Mouse (Mus musculus) myocyte (in vitro differentiated cells): ENCODE data around the gene Prdm5. TPM values are rescaled to one million over a fixed set of nuclear protein-coding genes. Genes with fewer than 3 reads are reported as not detected.

Source experiments
- H3K27me3 ChIP-seq: one replicate; pipeline ENCODE4 v1.6.1; 2011; ENCODE audit not compliant: control insufficient read depth, insufficient read depth, insufficient read length
- H3K36me3 ChIP-seq: one replicate; pipeline ENCODE4 v1.6.1; 2011; ENCODE audit not compliant: control insufficient read depth, insufficient read depth
- H3K4me2 ChIP-seq: one replicate; pipeline ENCODE4 v1.6.1; 2011; ENCODE audit warnings: low read depth, control low read depth
- H3K4me3 ChIP-seq: one replicate; pipeline ENCODE4 v1.5.1; 2011; ENCODE audit warnings: mild to moderate bottlenecking, control low read depth, moderate library complexity
- H3K79me2 ChIP-seq: one replicate; pipeline ENCODE4 v1.6.1; 2011; ENCODE audit not compliant: control insufficient read depth, insufficient read depth
- H3ac ChIP-seq: one replicate; pipeline ENCODE4 v1.6.1; 2011; ENCODE audit not compliant: control insufficient read depth, insufficient read length
- CEBPB ChIP-seq: IDR thresholded peaks from 2 replicates; pipeline ENCODE4 v1.6.1; 2011; ENCODE audit warnings: mild to moderate bottlenecking, moderate library complexity; ENCODE audit not compliant: poor library complexity, insufficient read depth, severe bottlenecking
- E2F4 ChIP-seq: IDR thresholded peaks from one replicate; pipeline ENCODE4 v1.6.1; 2011; ENCODE audit warnings: mild to moderate bottlenecking, control low read depth, moderate library complexity; ENCODE audit not compliant: insufficient read depth
- MAX ChIP-seq: IDR thresholded peaks from one replicate; pipeline ENCODE4 v1.6.1; 2011; ENCODE audit warnings: low read depth, mild to moderate bottlenecking, control low read depth
- MYOD1 ChIP-seq, 3 experiments: IDR thresholded peaks; one replicate each; pipeline ENCODE4 v1.6.1; 2011; ENCODE audit warnings: control low read depth in 2 of 3, low read depth in 2 of 3, mild to moderate bottlenecking in 2 of 3, moderate library complexity in 1 of 3; ENCODE audit not compliant: insufficient read length in 2 of 3, control insufficient read depth in 1 of 3
- MYOG ChIP-seq, 3 experiments: IDR thresholded peaks; one replicate each; pipeline ENCODE4 v1.6.1; 2011; ENCODE audit warnings: control low read depth in 2 of 3, low read depth in 2 of 3, mild to moderate bottlenecking in 2 of 3; ENCODE audit not compliant: insufficient read length in 2 of 3, control insufficient read depth in 1 of 3, insufficient read depth in 1 of 3
- POLR2A ChIP-seq: IDR thresholded peaks from one replicate; pipeline ENCODE4 v1.6.1; 2011; ENCODE audit warnings: low read depth, mild to moderate bottlenecking, control low read depth, moderate library complexity; ENCODE audit not compliant: insufficient read length
- POLR2AphosphoS2 ChIP-seq: IDR thresholded peaks from one replicate; pipeline ENCODE4 v1.6.1; 2011; ENCODE audit warnings: low read depth, control low read depth; ENCODE audit not compliant: insufficient read length
- REST ChIP-seq: IDR thresholded peaks from one replicate; pipeline ENCODE4 v1.6.1; 2011; ENCODE audit warnings: mild to moderate bottlenecking, control low read depth, moderate library complexity; ENCODE audit not compliant: insufficient read depth, insufficient read length
- SRF ChIP-seq: IDR thresholded peaks from one replicate; pipeline ENCODE4 v1.6.1; 2011; ENCODE audit warnings: low read depth; ENCODE audit not compliant: control insufficient read depth, insufficient read length
- TCF12 ChIP-seq: IDR thresholded peaks from one replicate; pipeline ENCODE4 v1.6.1; 2011; ENCODE audit warnings: mild to moderate bottlenecking, control low read depth; ENCODE audit not compliant: poor library complexity, insufficient read depth, severe bottlenecking
- TCF3 ChIP-seq: IDR thresholded peaks from one replicate; pipeline ENCODE4 v1.6.1; 2011; ENCODE audit warnings: low read depth, control low read depth; ENCODE audit not compliant: insufficient read length
- USF1 ChIP-seq: IDR thresholded peaks from one replicate; pipeline ENCODE4 v1.6.1; 2011; ENCODE audit warnings: low read depth, mild to moderate bottlenecking, control low read depth, moderate library complexity
- polyA plus RNA-seq: library from polyadenylated mRNA; unstranded; fragments of >200 nt; fragmentation: generic; extraction: Trizol; gene quantifications from one replicate; pipeline ENCODE4 v1.2.1, GENCODE M21; 2012; ENCODE audit warnings: missing spikeins

Gene Prdm5
- polyA plus RNA-seq: 11.5 TPM

DNA sequence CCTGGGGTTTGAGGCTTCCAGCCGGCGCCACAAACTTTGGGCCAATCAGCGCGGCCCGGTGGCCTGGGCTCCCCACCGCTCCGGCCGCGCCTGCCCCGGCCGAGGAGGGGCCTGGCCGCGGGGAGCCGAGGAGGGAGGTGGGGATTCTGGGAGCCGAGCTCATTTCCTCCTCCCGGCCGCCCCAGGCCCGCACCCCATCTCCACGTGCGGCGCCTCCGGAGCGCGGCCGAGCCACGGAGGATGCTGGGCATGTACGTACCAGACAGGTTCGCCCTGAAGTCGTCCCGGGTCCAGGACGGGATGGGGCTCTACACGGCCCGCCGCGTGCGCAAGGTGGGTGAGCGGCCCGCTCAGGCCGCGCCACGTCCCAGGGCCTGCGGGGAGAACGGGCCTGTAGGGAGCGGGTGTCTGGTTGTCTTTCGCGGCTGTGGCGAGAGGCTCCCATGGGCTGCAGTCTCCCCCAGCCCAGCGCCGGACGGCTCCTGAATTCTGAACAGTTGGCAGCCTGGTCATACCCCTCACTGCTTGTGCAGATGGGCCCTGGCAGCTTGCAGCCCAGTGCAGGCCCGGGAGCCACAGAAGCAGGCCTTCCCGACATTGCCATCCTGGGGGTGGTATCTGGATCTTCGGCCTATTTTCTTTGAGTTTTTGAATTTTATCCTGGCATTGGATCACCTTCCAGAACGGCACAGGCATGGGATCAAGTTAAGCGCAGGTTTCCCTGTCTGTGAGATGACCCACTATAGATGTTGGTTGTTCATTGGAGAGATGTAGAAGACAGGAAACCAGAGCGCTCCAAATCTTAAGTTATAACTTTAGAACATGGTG is at the start of gene Prdm5:
Prdm5 (plus strand) TSS at position 128 of the 828 bp plus-strand sequence.
- H3K36me3 ChIP-seq: no peaks in the 10 kb centered on the region
- TF ChIP-seq E2F4: no peak
- no peak for TF ChIP-seq USF1
- no peak for TF ChIP-seq MAX
- TF ChIP-seq MYOD1 (IDR thresholded peaks at IDR 0.05; ENCODE audit: control insufficient read depth in 1 of 3, insufficient read length in 2 of 3, low read depth in 2 of 3): peak in 1 of 3 experiments; percentile 5
- no peak for TF ChIP-seq TCF12
- TF ChIP-seq SRF: no peak
- peak; percentile 73 for TF ChIP-seq POLR2A
- TF ChIP-seq CEBPB: no peak
- peak; percentile 69 for TF ChIP-seq POLR2AphosphoS2
- TF ChIP-seq TCF3: no peak
- no peak for TF ChIP-seq REST
- peak in 1 of 3 experiments; percentile 16 for TF ChIP-seq MYOG (IDR thresholded peaks at IDR 0.05; ENCODE audit: control insufficient read depth in 1 of 3, insufficient read depth in 1 of 3, insufficient read length in 2 of 3, low read depth in 2 of 3)

DNA sequence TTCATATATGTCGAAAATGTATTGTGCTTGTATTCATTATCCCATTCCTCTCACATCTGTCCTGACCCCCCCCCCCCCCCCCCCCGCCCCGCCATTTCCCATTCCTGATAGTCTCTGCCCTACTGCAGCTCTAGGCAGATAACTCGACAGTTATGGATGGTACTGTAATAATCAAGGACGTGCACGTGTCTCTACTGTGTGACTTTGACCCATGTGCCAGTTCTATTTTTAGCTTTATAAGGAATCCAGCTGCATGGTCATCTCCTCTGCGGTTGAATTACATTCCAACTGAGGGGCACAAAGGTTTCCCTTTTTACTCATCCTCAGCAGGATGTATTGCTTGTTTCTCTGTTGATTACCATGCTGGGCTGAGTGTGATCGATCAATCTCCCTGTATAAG is 39.3 kb upstream of the Prdm5 start:
- Histone ChIP-seq H3ac (no peak overlapping the region), H3K4me2 (no peak overlapping the region), H3K79me2 (no peaks in the 10 kb centered on the region), H3K27me3 (no peaks in the 10 kb centered on the region), H3K4me3 (no peak overlapping the region), H3K36me3 (no peaks in the 10 kb centered on the region)
- TF ChIP-seq SRF (no peak), POLR2AphosphoS2 (no peak), TCF12 (no peak), MYOD1 (IDR thresholded peaks at IDR 0.05; ENCODE audit: control insufficient read depth in 1 of 3, insufficient read length in 2 of 3, low read depth in 2 of 3) (no peak), MYOG (IDR thresholded peaks at IDR 0.05; ENCODE audit: control insufficient read depth in 1 of 3, insufficient read depth in 1 of 3, insufficient read length in 2 of 3, low read depth in 2 of 3) (no peak), POLR2A (no peak), REST (no peak), CEBPB (no peak), TCF3 (no peak), E2F4 (no peak), USF1 (no peak), MAX (no peak)

More for the DNA sequence above, at the start of gene Prdm5:
- Histone ChIP-seq H3K4me2 (peak within 1 kb of the TSS; percentile 90), H3K79me2 (peaks cover 38% of the 10 kb centered on the region), H3K27me3 (no peaks in the 10 kb centered on the region), H3ac (peak within 1 kb of the TSS; percentile 35), H3K4me3 (peak within 1 kb of the TSS; percentile 44)

DNA sequence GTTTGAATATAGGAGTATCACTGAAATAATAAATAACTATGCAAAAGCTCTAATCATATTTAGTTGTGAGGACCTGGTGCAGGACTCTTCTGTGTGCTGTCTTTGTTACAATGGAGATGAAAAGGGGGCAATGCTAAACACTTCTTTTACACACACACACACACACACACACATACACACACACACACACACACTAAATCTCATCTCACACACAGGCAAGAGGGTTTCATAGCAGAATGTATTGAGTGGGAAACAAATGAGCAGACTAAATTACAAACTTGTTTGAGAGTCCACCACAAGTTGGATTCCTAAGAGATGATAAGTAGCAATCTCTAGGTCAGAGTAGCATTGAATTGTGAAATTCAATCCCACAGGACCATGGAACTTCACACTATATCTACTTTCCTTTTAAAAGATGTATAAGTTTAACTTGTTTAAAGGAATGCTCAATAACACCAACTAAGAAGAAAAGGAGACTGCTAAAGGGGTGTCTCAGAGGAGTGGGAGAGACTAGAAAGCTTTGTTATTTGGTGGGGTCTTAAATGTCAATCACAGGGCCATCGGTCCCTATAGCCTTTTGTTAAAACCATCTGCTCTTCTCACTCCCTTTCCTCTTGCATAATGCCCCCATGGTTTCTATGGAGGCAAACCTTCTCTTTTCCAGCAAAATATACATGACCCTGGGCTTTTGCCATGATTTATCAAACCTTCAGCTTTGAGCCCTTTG is 35.5 kb upstream of the Prdm5 start:
- H3K36me3 ChIP-seq: no peaks in the 10 kb centered on the region
- H3ac ChIP-seq: no peak overlapping the region
- H3K79me2 ChIP-seq: no peaks in the 10 kb centered on the region
- no peak overlapping the region for H3K4me3 ChIP-seq
- TF ChIP-seq E2F4 (no peak), CEBPB (no peak), USF1 (no peak), MAX (no peak), SRF (no peak), POLR2AphosphoS2 (no peak), POLR2A (no peak), TCF12 (no peak), REST (no peak), TCF3 (no peak), MYOD1 (IDR thresholded peaks at IDR 0.05; ENCODE audit: control insufficient read depth in 1 of 3, insufficient read length in 2 of 3, low read depth in 2 of 3) (no peak), MYOG (IDR thresholded peaks at IDR 0.05; ENCODE audit: control insufficient read depth in 1 of 3, insufficient read depth in 1 of 3, insufficient read length in 2 of 3, low read depth in 2 of 3) (no peak)
- no peaks in the 10 kb centered on the region for H3K27me3 ChIP-seq
- H3K4me2 ChIP-seq: no peak overlapping the region

DNA sequence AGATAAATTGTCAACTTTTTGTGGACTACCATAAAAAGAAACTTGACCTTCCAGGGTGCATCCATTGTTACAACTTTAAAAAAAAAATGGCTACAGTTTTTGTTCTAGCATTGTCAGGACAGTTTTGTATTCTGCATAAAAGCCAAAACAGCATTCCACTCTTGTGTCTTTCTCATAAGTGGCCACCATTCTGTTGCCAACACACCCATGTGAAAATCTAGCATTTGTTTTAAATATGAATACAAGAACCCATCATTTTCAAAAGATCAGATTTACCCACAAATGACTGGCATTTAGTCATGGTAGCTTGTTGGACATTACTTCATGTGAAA is 35.0 kb upstream of the Prdm5 start:
- no peak overlapping the region for H3ac ChIP-seq
- no peaks in the 10 kb centered on the region for H3K27me3 ChIP-seq
- no peak overlapping the region for H3K4me3 ChIP-seq
- H3K36me3 ChIP-seq: no peaks in the 10 kb centered on the region
- H3K79me2 ChIP-seq: no peaks in the 10 kb centered on the region
- TF ChIP-seq SRF (no peak), MYOD1 (IDR thresholded peaks at IDR 0.05; ENCODE audit: control insufficient read depth in 1 of 3, insufficient read length in 2 of 3, low read depth in 2 of 3) (no peak), TCF12 (no peak)
- no peak overlapping the region for H3K4me2 ChIP-seq

DNA sequence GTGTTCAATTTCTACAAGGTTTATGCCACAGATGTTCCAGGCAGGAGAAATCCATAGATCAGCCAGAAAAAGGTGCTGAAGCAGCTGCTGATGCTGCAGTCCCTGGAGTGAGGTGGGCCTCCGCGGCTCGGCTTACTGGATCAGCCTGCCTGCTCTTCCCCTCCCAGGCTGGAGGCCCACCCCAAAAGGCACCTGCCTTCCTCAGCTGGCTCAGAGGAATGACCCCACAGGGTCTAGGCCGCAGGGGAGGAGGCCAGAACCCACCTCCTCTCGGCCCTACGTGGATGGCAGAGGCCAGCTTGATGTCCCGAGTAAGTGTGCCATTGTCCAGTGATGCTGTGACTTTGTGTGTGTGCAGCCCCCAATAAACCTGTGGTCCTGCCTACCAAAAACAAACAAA is 20.6 kb upstream of the Prdm5 start:
- no peaks in the 10 kb centered on the region for H3K79me2 ChIP-seq
- H3K36me3 ChIP-seq: no peaks in the 10 kb centered on the region
- no peaks in the 10 kb centered on the region for H3K27me3 ChIP-seq
- no peak overlapping the region for H3K4me3 ChIP-seq
- no peak overlapping the region for H3ac ChIP-seq
- TF ChIP-seq REST: no peak
- no peak for TF ChIP-seq CEBPB
- no peak for TF ChIP-seq POLR2A
- no peak overlapping the region for H3K4me2 ChIP-seq
